ENCODE assay signal across 16 mouse cellular contexts in genomic region chr2:103283730-103284129, GRCm38 (mm10). TPM values are rescaled to one million over a fixed set of nuclear protein-coding genes. Genes with fewer than 3 reads are reported as not detected.
DNase-seq lines count a peak whose midpoint lies in the region; ATAC-seq and TF ChIP-seq lines count a peak whose summit lies in the region.
"Had no signal": no experiment of that assay in that cellular context is flagged by ENCODE, and none has a peak within 500 bp of the region (broad histone marks: within the 10 kb centered on the region; RNA-seq: fewer than 3 reads in every experiment).

No protein-coding gene starts in this region.

- H3K27ac ChIP-seq in intestine, embryonic 16.5 days (ENCODE audit: low read length), result peak overlapping the region; percentile 23; the same call in 1 of the 2 replicates
- H3K27ac ChIP-seq in intestine, embryonic 15.5 days, result no peak overlapping the region
- no peak overlapping the region for H3K27ac ChIP-seq in intestine, postnatal 0 days (ENCODE audit: low read depth, low read length)
- H3K27ac ChIP-seq in small intestine, adult 2 months (ENCODE audit: insufficient read depth, low read depth, low read length), result peak overlapping the region; percentile 94
- H3K27ac ChIP-seq: forebrain, embryonic 10.5 days; heart, embryonic 10.5 days; hindbrain, embryonic 10.5 days; layer of hippocampus, adult 2 months; liver, embryonic 13.5 days; midbrain, embryonic 12.5 days had no signal

- H3K36me3 ChIP-seq in intestine, embryonic 16.5 days (ENCODE audit: control insufficient read depth, insufficient read depth, low read length), result no peaks in the 10 kb centered on the region
- no peaks in the 10 kb centered on the region for H3K36me3 ChIP-seq in intestine, embryonic 15.5 days
- no peaks in the 10 kb centered on the region for H3K36me3 ChIP-seq in intestine, postnatal 0 days (ENCODE audit: control insufficient read depth, insufficient read depth)
- no peaks in the 10 kb centered on the region; the same call in 1 of the 2 replicates for H3K36me3 ChIP-seq in small intestine, adult 2 months (ENCODE audit: control insufficient read depth, insufficient read depth, low read length)
- H3K36me3 ChIP-seq: forebrain, embryonic 10.5 days; heart, embryonic 10.5 days; hindbrain, embryonic 10.5 days; liver, embryonic 13.5 days; midbrain, embryonic 12.5 days had no signal

- DNase-seq in kidney, postnatal 14 days, result peak; percentile 55
- no peak for DNase-seq in c-Kit-positive CD71-positive TER-119-positive erythroid progenitor cells, embryonic 14.5 days (ENCODE audit: low spot score)
- no peak for DNase-seq in cerebellum, adult 9-11 months
- DNase-seq: B cell, adult 2 months; cerebellum, adult 8-10 months; liver, embryonic 13.5 days had no signal

- no peaks in the 10 kb centered on the region for H3K27me3 ChIP-seq in intestine, embryonic 16.5 days (replicated peaks; ENCODE audit: control insufficient read depth, insufficient read depth, low read length)
- no peaks in the 10 kb centered on the region for H3K27me3 ChIP-seq in intestine, embryonic 15.5 days (replicated peaks)
- no peaks in the 10 kb centered on the region for H3K27me3 ChIP-seq in intestine, postnatal 0 days (replicated peaks; ENCODE audit: control insufficient read depth, insufficient read depth, low read length)
- no peaks in the 10 kb centered on the region for H3K27me3 ChIP-seq in small intestine, adult 2 months (ENCODE audit: control insufficient read depth, insufficient read depth, low read length)
- H3K27me3 ChIP-seq: midbrain, embryonic 12.5 days had no signal

- TF ChIP-seq CTCF in intestine, postnatal 0 days (IDR thresholded peaks at IDR 0.05; ENCODE audit: low read depth), result no peak
- TF ChIP-seq CTCF in small intestine, adult 2 months (IDR thresholded peaks at IDR 0.05; ENCODE audit: extremely low read depth, insufficient read length, insufficient replicate concordance, low read depth, low read length), result no peak

- TF ChIP-seq POLR2A in small intestine, adult 2 months (IDR thresholded peaks at IDR 0.05; ENCODE audit: low read depth, low read length), result no peak

- H3K4me3 ChIP-seq in intestine, embryonic 16.5 days (ENCODE audit: low read length), result no peak overlapping the region
- no peak overlapping the region for H3K4me3 ChIP-seq in intestine, embryonic 15.5 days (replicated peaks)
- H3K4me3 ChIP-seq in intestine, postnatal 0 days (ENCODE audit: low read depth, low read length), result no peak overlapping the region
- H3K4me3 ChIP-seq in small intestine, adult 2 months (ENCODE audit: low read depth, low read length), result peak overlapping the region; percentile 27
- H3K4me3 ChIP-seq: forebrain, embryonic 10.5 days; heart, embryonic 10.5 days; hindbrain, embryonic 10.5 days; layer of hippocampus, adult 2 months; liver, embryonic 13.5 days; midbrain, embryonic 12.5 days had no signal

- no peaks in the 10 kb centered on the region for H3K9me3 ChIP-seq in intestine, embryonic 16.5 days (ENCODE audit: control insufficient read depth, low read length)
- H3K9me3 ChIP-seq in intestine, embryonic 15.5 days, result no peaks in the 10 kb centered on the region
- H3K9me3 ChIP-seq in intestine, postnatal 0 days (ENCODE audit: control insufficient read depth), result no peaks in the 10 kb centered on the region
- H3K9me3 ChIP-seq: forebrain, embryonic 10.5 days; heart, embryonic 10.5 days; hindbrain, embryonic 10.5 days; liver, embryonic 13.5 days; midbrain, embryonic 12.5 days had no signal

- no peak for ATAC-seq in intestine, embryonic 16.5 days
- no peak for ATAC-seq in intestine, embryonic 15.5 days
- ATAC-seq in intestine, postnatal 0 days, result no peak
- no peak for ATAC-seq in cerebellum, adult (ENCODE audit: insufficient number of reproducible peaks, low FRiP score, low TSS enrichment)

- peaks cover 30% of the 10 kb centered on the region for H3K4me1 ChIP-seq in intestine, embryonic 16.5 days (ENCODE audit: control insufficient read depth, insufficient read depth, low read length)
- peaks cover 6% of the 10 kb centered on the region for H3K4me1 ChIP-seq in intestine, embryonic 15.5 days (replicated peaks)
- peaks cover 8% of the 10 kb centered on the region for H3K4me1 ChIP-seq in intestine, postnatal 0 days (replicated peaks; ENCODE audit: control insufficient read depth, insufficient read depth, low read length)
- H3K4me1 ChIP-seq in small intestine, adult 2 months (ENCODE audit: control insufficient read depth, insufficient read depth, insufficient read length, low read length), result peaks cover 20% of the 10 kb centered on the region
- H3K4me1 ChIP-seq: hindbrain, embryonic 10.5 days; liver, embryonic 13.5 days; midbrain, embryonic 12.5 days had no signal

- WGBS in intestine, embryonic 16.5 days, result 57% methylated on average over 8 of the region's 8 CpGs
- 58% methylated on average over 8 of the region's 8 CpGs for WGBS in intestine, embryonic 15.5 days
- WGBS in intestine, postnatal 0 days, result 40% methylated on average over 8 of the region's 8 CpGs
- 19% methylated on average over 8 of the region's 8 CpGs for WGBS in small intestine, adult 2 months

- 0 out of 2 replicates have a peak overlapping the region, but pooled peaks have one; percentile 7 for H3K4me2 ChIP-seq in intestine, embryonic 16.5 days (ENCODE audit: low read depth, low read length)
- H3K4me2 ChIP-seq in intestine, embryonic 15.5 days (replicated peaks), result no peak overlapping the region
- H3K4me2 ChIP-seq in intestine, postnatal 0 days (replicated peaks; ENCODE audit: low read depth), result peak overlapping the region; percentile 28
- H3K4me2 ChIP-seq: liver, embryonic 13.5 days; midbrain, embryonic 12.5 days had no signal

- no peak overlapping the region for H3K9ac ChIP-seq in intestine, embryonic 16.5 days (ENCODE audit: low read depth, low read length)
- no peak overlapping the region for H3K9ac ChIP-seq in intestine, embryonic 15.5 days
- H3K9ac ChIP-seq in intestine, postnatal 0 days (ENCODE audit: low read depth, low read length), result no peak overlapping the region
- H3K9ac ChIP-seq: liver, embryonic 13.5 days; midbrain, embryonic 12.5 days had no signal

RNA-seq across cellular contexts. Expression of gene Ehf, which starts 19.3 kb away (rescaled TPM):
- 28.9 and 29.8 TPM in 2 replicates for polyA plus RNA-seq in intestine, embryonic 16.5 days (2015; fragmentation: Nextera tagmentation; extraction: Ambion mirVana)
- polyA plus RNA-seq in intestine, embryonic 15.5 days (2015; fragmentation: Nextera tagmentation; extraction: Ambion mirVana), result 19.2 and 23.1 TPM in 2 replicates
- 19.8 and 24.3 TPM in 2 replicates for polyA plus RNA-seq in intestine, postnatal 0 days (2015; fragmentation: Nextera tagmentation; extraction: Ambion mirVana)
- 24.8 and 34.2 TPM in 2 replicates for polyA plus RNA-seq in small intestine, adult 2 months (2012; rRNA removed)
- polyA plus RNA-seq: forebrain, embryonic 10.5 days; heart, embryonic 10.5 days; midbrain, embryonic 12.5 days had no signal

Comparison
In these comparisons a context has a peak if more than half of its experiments do, and no peak if none do; other contexts are left out.
1. H3K27ac ChIP-seq: peak in intestine, embryonic 16.5 days (single experiment) and small intestine, adult 2 months (single experiment); none in intestine, embryonic 15.5 days (single experiment) and intestine, postnatal 0 days (single experiment).